Mouse (Mus musculus): Measurements from ENCODE around the gene Zfp687.

Zfp687 gene

GRCm38 (mm10) chr3:94960322-94960721 is 54.9 kb downstream of the Zfp687 start:
- DNase-seq (ENCODE audit: low spot score in 2 of 2): no peak

- no peak for DNase-seq (ENCODE audit: low spot score in 2 of 2)
These were observed 55.4 kb downstream of the Zfp687 start for GRCm38 (mm10) chr3:94959871-94960270.

GRCm38 (mm10) chr3:94958295-94958694 is 57.0 kb downstream of the Zfp687 start:
- DNase-seq (ENCODE audit: low spot score in 2 of 2): no peak
